Mouse (Mus musculus): ENCODE data around the gene Ltbp1.

The Ltbp1 gene

GRCm38 (mm10) chr17:75317106-75317505 lies 311.7 kb downstream of the Ltbp1 start:
- no peak for DNase-seq

DNA sequence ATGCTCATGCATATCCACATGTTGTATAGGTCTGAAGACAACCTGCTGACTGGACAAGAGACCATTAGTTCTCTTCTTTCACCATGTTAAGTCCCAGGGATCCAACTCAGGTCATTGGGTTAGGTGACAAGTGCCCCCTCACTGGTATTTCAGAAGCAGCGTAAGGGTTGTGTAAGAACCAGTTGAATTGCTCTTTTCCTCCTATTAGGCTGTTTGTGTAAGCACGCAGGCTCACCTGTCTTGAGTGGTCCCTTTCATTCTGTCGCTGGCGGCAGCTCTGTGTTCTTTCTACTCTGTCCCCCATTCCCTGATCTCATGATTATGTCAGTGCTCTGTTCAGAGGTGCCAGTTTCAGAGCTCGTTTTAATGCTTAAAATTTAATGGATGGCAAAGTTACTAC lies 317.9 kb downstream of the Ltbp1 start:
- DNase-seq, result no peak

DNA sequence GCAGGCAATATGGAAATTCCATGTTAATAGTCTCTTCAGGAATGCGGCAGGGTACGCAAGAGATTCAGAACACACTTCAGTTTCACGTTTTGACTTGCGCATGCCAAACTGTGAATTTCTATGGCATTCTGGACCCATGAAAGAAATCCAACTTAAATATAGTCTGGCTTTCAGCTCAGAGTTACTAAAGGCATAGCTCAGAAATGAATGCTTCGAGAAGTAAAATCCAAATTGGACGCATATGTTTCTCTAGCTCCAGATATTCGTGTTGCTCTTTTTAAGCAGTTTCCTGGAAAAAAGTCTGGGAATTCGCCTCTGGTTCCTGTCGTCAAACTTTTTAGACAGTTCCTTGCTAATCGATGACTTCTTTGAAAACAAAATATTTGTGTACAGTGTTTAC lies 318.4 kb downstream of the Ltbp1 start:
- DNase-seq, result no peak

DNA sequence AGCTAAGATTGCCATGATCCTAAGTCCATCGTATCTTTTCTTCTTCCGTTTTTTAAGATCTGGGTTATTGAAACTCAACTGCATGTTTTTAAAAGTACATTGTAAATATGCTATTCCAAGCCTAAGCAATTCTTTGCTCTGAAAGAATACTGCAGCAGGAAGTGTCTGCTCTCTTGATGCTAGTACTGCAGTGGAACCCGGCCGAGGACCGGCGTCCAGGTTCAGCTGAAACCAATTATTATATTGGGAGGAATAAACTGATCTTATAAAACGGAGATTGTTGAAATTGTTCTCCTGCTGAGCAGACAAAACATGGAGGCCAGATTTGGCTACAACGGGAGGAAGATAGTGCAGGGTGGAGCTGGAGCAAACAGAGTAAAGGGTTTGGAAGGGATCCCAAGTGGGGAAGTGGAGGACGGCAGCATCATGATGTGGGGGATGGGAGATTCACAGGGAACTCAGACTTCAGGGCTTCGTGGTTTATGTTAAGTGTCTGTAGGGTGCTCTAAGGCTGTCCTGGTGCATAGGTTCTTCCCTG lies 322.8 kb downstream of the Ltbp1 start:
- no peak for DNase-seq

DNA sequence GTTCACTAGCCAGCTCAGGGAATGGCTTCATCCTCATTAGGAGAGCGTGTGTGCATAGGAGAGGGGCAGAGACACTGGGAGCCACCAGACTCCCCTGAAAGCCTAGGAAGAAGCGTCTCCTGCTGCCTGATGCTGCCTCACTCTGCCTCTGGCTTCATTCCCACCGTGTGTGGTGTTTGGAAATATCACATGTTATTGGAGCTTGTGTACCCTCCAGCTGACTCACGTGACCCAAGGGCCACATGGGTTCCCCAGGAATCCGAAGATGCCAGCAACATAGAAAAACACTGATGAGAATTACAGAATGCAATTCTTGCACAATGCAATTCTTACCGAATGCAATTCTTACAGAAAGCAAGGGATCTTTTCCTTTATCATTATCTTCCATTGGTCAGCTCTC lies 325.0 kb downstream of the Ltbp1 start:
- DNase-seq, result no peak

- no peak for DNase-seq
Measured at GRCm38 (mm10) chr17:75331421-75331951, 326.1 kb downstream of the Ltbp1 start.

- DNase-seq, result no peak
Measured at GRCm38 (mm10) chr17:75332289-75332688, 326.9 kb downstream of the Ltbp1 start.

DNA sequence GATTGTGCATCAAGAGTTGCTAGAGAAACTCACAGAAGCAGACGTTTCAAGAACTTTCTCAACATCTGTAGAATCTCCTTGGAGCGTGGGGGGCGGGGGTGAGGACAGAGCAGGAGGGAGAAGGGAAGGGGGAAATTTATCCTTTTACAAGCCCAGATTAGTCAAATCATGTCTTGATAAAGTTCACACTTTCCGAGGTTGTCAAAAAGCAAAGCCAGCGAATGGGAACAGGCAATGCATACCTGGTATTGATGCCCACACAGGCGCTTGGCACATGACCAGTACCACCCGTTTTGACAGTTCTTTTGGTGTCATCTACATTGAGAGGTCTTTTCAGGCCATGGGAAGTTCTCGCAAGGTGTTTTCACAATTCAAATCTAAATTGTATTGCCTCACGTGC lies 327.6 kb downstream of the Ltbp1 start:
- no peak for DNase-seq

DNA sequence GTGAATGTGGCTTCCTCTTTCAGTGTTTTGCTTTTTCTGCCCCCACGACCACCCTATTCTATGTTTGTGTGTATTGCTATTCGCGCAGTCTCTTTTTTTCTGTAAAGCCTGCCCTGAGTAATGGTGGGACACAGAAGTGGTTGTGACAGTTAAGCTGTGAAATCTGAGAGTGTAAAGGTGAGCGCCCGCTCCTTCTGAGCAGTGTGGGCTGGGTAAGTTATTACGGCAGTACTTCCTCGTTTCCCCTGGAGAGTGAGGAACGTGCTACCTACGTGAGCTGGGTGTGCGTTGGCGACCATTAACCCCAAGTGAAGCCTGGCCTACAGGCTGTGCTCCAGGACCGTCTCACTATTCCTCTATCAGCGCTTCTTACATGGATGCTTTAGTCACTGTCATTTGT lies 328.4 kb downstream of the Ltbp1 start:
- DNase-seq, result no peak

DNA sequence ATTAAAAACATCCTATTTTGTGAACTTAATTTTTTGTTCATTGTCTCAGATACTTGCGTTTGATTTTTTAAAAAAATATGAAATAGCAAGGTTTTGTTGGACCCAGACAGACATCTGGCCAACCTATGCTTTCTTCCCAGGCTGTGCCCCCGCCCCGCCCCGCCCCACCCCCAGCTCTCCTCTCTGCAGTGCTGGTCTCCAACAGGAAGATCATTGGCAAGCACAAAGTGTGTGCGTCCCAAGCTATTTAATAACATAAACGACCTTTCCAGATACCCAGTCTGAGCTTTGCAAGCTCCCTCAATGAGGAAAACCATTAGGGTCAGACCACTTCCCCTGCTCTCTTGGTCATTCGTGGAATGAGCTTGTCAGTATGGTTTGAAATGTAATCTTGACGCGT lies 330.3 kb downstream of the Ltbp1 start:
- no peak for DNase-seq

DNA sequence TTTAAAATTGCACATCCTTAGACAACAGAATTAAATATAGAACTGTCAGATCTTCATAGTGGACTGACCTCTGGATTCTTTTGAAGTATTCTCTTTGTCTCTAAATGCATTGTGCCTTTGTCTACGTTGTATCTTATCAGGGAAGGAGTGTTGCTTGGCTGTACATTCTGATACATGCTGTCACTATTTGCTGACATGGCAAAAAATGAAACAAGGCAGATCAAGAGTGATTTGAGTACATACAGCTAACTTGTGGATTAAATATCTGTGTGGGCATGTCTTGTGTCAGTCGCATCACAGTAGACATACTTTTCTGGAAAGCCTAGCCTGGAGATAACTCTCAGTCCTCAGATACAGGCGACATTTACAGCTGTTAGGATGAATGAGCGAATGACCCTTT lies 335.9 kb downstream of the Ltbp1 start:
- no peak for DNase-seq

DNA sequence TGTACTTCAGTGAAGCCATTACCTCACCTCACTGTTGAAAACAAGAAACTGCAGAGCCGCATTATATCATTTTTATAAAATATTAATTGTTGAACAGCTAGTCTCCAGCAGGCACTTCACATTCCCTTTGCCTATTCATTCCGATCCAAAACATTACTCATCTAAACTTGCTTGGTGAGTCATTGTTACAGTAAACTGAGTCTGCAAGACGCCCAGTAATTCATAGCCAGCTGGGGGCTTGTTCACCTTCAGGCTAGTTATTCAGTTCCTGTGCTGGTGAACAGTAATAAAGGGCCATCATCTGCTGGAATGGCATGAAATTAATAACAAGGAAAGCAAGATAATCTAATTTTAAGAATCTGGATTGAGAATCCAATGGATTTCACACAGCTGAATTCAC lies 339.7 kb downstream of the Ltbp1 start:
- DNase-seq, result no peak

DNA sequence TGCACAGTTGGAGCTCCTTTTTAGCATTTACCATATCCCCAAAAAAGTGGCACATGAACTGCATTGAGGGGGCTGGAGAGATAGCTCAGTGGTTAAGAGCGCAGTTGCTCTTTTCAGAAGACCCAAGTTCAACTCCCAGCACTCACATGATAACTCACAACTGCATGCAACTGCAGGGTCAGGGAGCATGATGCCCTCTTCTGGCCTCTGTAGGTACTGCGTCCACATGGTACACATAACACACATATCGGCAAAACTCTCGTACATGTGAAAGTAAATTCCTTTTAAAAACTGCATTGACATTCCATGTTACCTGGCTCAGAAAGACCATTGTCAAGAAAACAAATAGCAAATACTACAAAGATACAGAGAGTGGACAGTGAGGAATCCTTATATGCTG lies 342.0 kb downstream of the Ltbp1 start:
- no peak for DNase-seq

DNA sequence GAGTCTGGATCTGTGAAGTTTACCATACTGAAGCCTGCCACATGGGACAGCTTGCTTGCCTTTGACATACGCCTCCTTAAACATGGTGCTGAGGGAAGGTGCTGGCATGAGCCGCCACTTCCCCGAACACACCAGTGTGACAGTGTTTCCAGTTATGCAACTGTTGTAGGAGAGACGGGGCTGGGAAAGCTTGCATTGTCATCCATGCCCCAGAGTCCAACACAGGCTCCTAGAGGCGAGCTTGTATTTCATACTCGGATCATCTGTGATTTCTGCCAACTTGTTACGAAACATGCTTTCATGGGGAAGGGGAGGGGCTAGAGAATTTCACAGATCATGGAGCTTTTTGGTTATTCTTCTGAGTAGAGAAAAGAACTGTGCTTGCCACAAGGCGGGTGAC lies 343.7 kb downstream of the Ltbp1 start:
- no peak for DNase-seq

DNA sequence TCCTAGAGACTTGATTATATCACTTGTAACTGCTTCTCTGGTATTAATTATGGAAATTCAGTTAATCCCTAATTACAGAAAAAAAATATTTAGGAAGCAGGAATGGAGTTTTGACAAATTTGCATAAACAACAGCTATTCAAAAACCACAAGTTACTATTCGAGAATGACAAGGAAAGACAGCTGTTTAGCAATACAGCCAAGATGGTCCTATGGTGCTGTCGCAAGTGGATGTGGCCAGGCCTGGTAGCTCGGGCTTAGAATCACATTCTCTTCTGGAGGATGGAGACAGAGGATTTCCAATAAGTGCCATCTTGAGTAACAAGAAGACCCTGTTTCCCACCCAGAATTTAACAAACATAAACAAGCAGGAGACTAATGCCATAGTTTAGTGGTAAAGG lies 344.2 kb downstream of the Ltbp1 start:
- no peak for DNase-seq

- DNase-seq, result no peak
Measured at GRCm38 (mm10) chr17:75353323-75353722, 348.0 kb downstream of the Ltbp1 start.

GRCm38 (mm10) chr17:75355431-75355830 lies 350.1 kb downstream of the Ltbp1 start:
- no peak for DNase-seq

DNA sequence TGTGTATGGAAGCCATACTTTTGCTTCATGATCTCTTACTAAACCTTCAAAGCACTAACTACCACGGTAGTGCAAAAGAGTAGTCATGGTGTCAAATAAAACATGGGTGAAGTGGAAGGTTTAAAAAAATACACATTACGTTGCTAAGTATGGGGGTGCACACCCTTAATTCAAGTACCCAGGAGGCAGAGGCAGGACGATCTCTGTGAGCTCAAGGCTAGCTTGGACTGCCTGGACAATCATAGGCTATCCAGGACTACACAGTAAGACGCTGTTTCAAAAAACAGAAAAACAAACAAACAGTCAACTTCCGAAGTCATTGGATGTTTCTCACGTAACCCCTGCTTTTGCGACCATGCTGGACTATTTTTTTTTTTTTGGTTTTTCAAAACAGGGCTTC lies 354.7 kb downstream of the Ltbp1 start:
- no peak for DNase-seq

DNA sequence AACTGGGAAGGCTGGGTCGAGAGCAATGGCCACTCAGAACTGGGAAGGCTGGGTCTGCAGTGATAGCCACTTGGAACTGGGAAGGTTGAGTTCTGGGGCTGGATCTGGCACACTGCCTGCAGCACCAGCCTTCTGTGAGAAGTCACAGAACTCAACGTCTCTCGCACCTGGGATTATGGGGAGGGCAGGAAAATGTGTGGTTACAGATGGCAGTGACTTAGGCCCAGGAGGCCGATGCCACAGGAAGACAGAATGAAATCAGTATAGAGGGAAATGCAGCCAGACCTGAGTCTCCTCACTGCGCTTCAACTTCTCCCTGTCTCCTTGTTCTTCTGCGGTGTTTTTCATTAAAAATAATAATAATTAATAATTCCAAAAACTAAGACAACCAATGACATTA lies 361.0 kb downstream of the Ltbp1 start:
- DNase-seq, result no peak

GRCm38 (mm10) chr17:75367486-75368155 lies 362.3 kb downstream of the Ltbp1 start:
- DNase-seq, result no peak

- no peak for DNase-seq
Measured at GRCm38 (mm10) chr17:75368580-75368979, 363.2 kb downstream of the Ltbp1 start.

- peak; percentile 21 for DNase-seq
Measured at GRCm38 (mm10) chr17:75369351-75369750, 364.0 kb downstream of the Ltbp1 start.

GRCm38 (mm10) chr17:75370120-75370519 lies 364.8 kb downstream of the Ltbp1 start:
- no peak for DNase-seq

DNA sequence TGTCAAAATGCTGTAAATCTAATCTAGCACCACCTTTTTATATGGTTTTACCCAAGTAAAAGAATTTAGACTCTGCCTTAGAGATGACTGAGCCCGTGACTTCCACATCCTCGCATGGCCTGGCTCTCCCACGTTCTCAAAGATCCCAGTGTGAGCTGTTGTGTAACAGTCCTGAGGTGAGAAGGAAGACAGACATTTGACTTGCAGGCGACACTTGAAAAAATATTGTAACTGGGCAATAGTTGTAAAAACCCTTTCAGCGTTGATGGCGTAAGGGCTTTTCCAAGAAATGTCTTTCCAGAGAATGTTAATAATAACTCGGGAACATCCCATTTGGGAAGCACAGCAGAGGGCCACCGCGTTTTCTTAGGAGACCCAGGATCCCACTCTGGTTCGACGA lies 366.3 kb downstream of the Ltbp1 start:
- no peak for DNase-seq

DNA sequence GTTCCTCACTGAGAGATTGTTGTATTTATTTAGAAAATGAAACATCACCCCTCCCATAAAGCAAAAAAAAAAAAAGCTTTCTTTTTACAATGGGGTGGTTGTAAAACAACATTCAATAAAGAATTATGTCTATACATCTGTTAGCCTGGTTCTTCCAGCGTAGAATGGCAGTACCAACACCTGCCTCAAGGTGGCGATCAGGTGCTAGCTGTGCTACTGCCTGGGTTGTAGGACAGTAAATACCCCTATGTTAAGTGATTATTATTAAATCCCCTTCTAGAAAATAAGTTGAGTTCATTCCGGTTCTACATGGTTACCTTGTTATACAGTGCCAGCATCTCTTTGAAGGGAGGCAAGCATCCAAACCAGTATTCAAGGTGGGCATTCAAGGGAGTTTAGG lies 367.0 kb downstream of the Ltbp1 start:
- DNase-seq, result peak; percentile 59

Data from liver (tissue).